Mouse (Mus musculus): ENCODE results near the gene Gpr160. TPM values are rescaled to one million over a fixed set of nuclear protein-coding genes. Genes with fewer than 3 reads are reported as not detected.

The Gpr160 gene
- 1.2 TPM for total RNA-seq (2023)

DNA sequence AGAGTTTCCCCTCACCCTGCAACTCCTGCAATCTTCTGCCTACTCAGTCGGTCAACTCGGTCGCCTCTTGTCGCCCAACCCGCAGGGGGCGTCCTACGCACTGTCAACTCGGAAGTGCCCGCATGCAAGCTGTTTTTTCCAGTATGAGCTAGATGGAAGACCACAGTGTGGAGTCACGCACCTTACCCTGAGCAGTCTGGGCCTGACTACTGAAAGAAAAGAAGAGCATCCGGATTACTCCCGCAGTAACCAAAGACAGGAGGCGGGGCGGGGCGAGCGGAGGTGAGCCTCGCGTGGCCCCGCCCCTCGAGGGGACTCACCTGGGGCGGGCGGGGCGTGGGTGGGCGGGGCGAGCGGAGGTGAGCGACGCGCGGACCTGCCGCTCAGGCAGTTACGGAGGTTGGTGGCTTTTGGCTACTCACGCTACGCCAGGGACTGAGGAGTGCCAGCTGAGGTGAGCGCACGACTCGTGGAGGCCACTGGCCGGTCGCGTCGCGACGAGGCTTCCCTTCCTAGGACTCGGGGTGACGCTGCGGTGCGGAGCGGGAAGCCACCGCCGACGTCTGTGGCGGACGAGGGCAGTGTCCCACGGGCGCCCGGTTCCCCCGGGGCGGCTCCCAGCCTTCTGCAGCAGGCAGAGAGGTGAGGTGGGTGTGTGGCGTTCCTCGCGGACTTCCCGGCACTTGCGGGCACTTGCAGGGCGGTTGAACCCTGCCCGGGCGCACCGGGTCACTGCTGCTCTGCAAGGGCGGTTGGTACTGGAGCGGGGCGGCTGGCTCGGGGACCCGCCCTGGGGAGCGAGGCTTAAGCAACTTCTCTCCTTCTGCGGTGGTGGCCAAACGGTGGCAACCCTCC lies at the start of gene Gpr160:
Gene Gpr160 (plus strand): TSS at position 347 of the 855 bp plus-strand sequence.

Other genes with a start within 250 kb of the Gpr160 start
- gene Lrriq4, start 211.4 kb upstream of the Gpr160 start, total RNA-seq (2023) = not detected
- not detected for gene Lrrc34, start 208.1 kb upstream of the Gpr160 start, total RNA-seq (2023)
- not detected for gene Lrrc31, start 156.1 kb upstream of the Gpr160 start, total RNA-seq (2023)
- gene Samd7, start 109.7 kb upstream of the Gpr160 start, total RNA-seq (2023) = not detected
- 78.5 TPM for gene Sec62, start 63.1 kb upstream of the Gpr160 start, total RNA-seq (2023)
- 75.8 TPM for gene Phc3, start 113.5 kb downstream of the Gpr160 start, total RNA-seq (2023)
- gene Prkci, start 139.8 kb downstream of the Gpr160 start, total RNA-seq (2023) = 10.7 TPM
- 149 TPM for gene Skil, start 239.1 kb downstream of the Gpr160 start, total RNA-seq (2023)